Mouse (Mus musculus) spleen, adult 2 months (tissue): ENCODE data around the gene Olfr148.

ENCODE experiments used
- CTCF ChIP-seq: fragments of 200-500 bp; IDR thresholded peaks from 2 replicates; pipeline ENCODE4 v1.5.1; 2011; ENCODE audit warnings: mild to moderate bottlenecking, inconsistent platforms; ENCODE audit not compliant: insufficient read depth, insufficient read length, insufficient replicate concordance; ENCODE audit errors: extremely low read depth
- POLR2A ChIP-seq: fragments of 200-500 bp; IDR thresholded peaks from 2 replicates; pipeline ENCODE4 v1.6.1; 2011; ENCODE audit warnings: low read depth, low read length, inconsistent platforms

DNA sequence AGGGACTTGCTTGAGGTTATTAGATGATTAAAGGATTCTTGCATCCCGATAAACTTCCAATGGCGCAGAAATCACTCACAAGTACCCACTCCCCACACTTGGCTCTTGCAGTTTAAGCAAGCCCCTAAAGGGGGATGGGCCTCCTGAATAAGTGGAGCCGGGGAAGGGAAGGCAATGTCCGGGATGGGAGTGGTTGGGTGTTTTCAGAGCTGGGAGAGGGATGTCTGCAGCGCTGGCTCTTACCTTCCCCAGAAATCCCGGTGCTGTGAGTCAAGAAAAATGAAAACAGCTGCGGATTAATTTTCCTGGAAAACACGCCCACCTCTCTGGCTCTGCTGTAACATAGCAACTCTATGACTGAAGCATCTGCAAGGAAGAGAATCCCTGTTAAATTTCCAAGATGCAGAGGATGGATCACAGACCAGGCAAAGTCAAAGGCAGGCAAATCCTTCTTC, 6.4 kb upstream of the Olfr148 start, which contains the start of gene AW551984:
- no peak for TF ChIP-seq CTCF
- no peak for TF ChIP-seq POLR2A
